In genomic region chr3:146328749-146329148, GRCm38 (mm10) we compare ENCODE assay signal across 8 mouse cellular contexts.
DNase-seq lines count a peak whose midpoint lies in the region; ATAC-seq lines count a peak whose summit lies in the region.

No protein-coding gene starts in this region.

- peak; percentile 65 for DNase-seq in embryo, embryonic 10 days (ENCODE audit: low spot score)
- no peak for DNase-seq in embryo, embryonic 9.5 days (ENCODE audit: extremely low spot score)
- peak; percentile 74 for DNase-seq in kidney, adult 11 months
- peak; percentile 16 to 21 for DNase-seq in lung, adult 18-20 months
- DNase-seq in retina, postnatal 1 day, result peak; percentile 40
- no peak for DNase-seq in testis, postnatal 14 days (ENCODE audit: low spot score)
- DNase-seq in cerebellum, adult 11-12 months, result no peak

- H3K4me1 ChIP-seq in embryonic facial prominence, embryonic 15.5 days, result peaks cover 13% of the 10 kb centered on the region

- no peak overlapping the region for H3K9ac ChIP-seq in embryonic facial prominence, embryonic 15.5 days

- H3K4me2 ChIP-seq in embryonic facial prominence, embryonic 15.5 days (replicated peaks), result peak overlapping the region; percentile 66

- no peaks in the 10 kb centered on the region for H3K36me3 ChIP-seq in embryonic facial prominence, embryonic 15.5 days

- 14% methylated on average over 13 of the region's 13 CpGs for WGBS in embryonic facial prominence, embryonic 15.5 days

- no peaks in the 10 kb centered on the region for H3K9me3 ChIP-seq in embryonic facial prominence, embryonic 15.5 days (replicated peaks)

- H3K27ac ChIP-seq in embryonic facial prominence, embryonic 15.5 days (replicated peaks), result no peak overlapping the region

- no peaks in the 10 kb centered on the region for H3K27me3 ChIP-seq in embryonic facial prominence, embryonic 15.5 days

- H3K4me3 ChIP-seq in embryonic facial prominence, embryonic 15.5 days (replicated peaks), result 0 out of 2 replicates have a peak overlapping the region, but pooled peaks have one; percentile 35

- no peak for ATAC-seq in embryonic facial prominence, embryonic 15.5 days (ENCODE audit: insufficient number of reproducible peaks, low FRiP score, low TSS enrichment, low read depth)

Comparison
In these comparisons a context has a peak if more than half of its experiments do, and no peak if none do; other contexts are left out.
1. DNase-seq: peak in embryo, embryonic 10 days (single experiment), kidney, adult 11 months (single experiment), lung, adult 18-20 months (2 of 2) and retina, postnatal 1 day (single experiment); none in embryo, embryonic 9.5 days (single experiment), testis, postnatal 14 days (single experiment) and cerebellum, adult 11-12 months (single experiment).